9 mouse cellular contexts compared by ENCODE assay signal in genomic region chr9:64174766-64175165, GRCm38 (mm10). TPM values are rescaled to one million over a fixed set of nuclear protein-coding genes. Genes with fewer than 3 reads are reported as not detected.
DNase-seq lines count a peak whose midpoint lies in the region; ATAC-seq and TF ChIP-seq lines count a peak whose summit lies in the region.
"Had no signal": no experiment of that assay in that cellular context is flagged by ENCODE, and none has a peak within 500 bp of the region (broad histone marks: within the 10 kb centered on the region; RNA-seq: fewer than 3 reads in every experiment).

No protein-coding gene starts in this region.

- H3K4me2 ChIP-seq in midbrain, embryonic 16.5 days (ENCODE audit: low read length): no peak overlapping the region; the same call in 1 of the 2 replicates
- peak overlapping the region; percentile 82; the same call in 1 of the 2 replicates for H3K4me2 ChIP-seq in forebrain, embryonic 11.5 days (ENCODE audit: low read depth, low read length, severe bottlenecking)
- H3K4me2 ChIP-seq in limb, embryonic 14.5 days (replicated peaks; ENCODE audit: low read depth, low read length, severe bottlenecking): peak overlapping the region; percentile 75

- no peak for ATAC-seq in midbrain, embryonic 16.5 days
- ATAC-seq in forebrain, embryonic 11.5 days (replicated peaks; ENCODE audit: low FRiP score): no peak
- ATAC-seq in limb, embryonic 14.5 days (ENCODE audit: low FRiP score, low read depth): no peak
- no peak for ATAC-seq in megakaryocyte-erythroid progenitor cell, adult 5-6 weeks (replicated peaks; ENCODE audit: low FRiP score, low TSS enrichment, poor library complexity, severe bottlenecking)

- no peaks in the 10 kb centered on the region for H3K9me3 ChIP-seq in midbrain, embryonic 10.5 days (replicated peaks)
- H3K9me3 ChIP-seq in midbrain, embryonic 16.5 days (replicated peaks; ENCODE audit: control insufficient read depth, low read length, poor library complexity, severe bottlenecking): no peaks in the 10 kb centered on the region
- H3K9me3 ChIP-seq in forebrain, embryonic 11.5 days (ENCODE audit: control insufficient read depth, low read length): no peaks in the 10 kb centered on the region
- H3K9me3 ChIP-seq in limb, embryonic 14.5 days (ENCODE audit: control insufficient read depth, low read length): no peaks in the 10 kb centered on the region

- 77% methylated on average over 8 of the region's 8 CpGs for WGBS in midbrain, embryonic 10.5 days
- 78% methylated on average over 8 of the region's 8 CpGs for WGBS in midbrain, embryonic 16.5 days
- 85% methylated on average over 8 of the region's 8 CpGs for WGBS in forebrain, embryonic 11.5 days
- 59% methylated on average over 8 of the region's 8 CpGs for WGBS in limb, embryonic 14.5 days

- peaks cover 37% of the 10 kb centered on the region for H3K4me1 ChIP-seq in midbrain, embryonic 10.5 days
- peaks cover 20% of the 10 kb centered on the region for H3K4me1 ChIP-seq in midbrain, embryonic 16.5 days (ENCODE audit: control insufficient read depth, insufficient read depth, low read length)
- H3K4me1 ChIP-seq in forebrain, embryonic 11.5 days (replicated peaks; ENCODE audit: control insufficient read depth, insufficient read depth, low read length): peaks cover 3% of the 10 kb centered on the region; the same call in 1 of the 2 replicates
- H3K4me1 ChIP-seq in limb, embryonic 14.5 days (ENCODE audit: control insufficient read depth, insufficient read depth, low read length): peaks cover 15% of the 10 kb centered on the region

- DNase-seq in midbrain, embryonic 10.5 days (ENCODE audit: low spot score): no peak
- DNase-seq in forebrain, embryonic 11.5 days (ENCODE audit: low spot score): no peak
- no peak for DNase-seq in limb, embryonic 14.5 days (ENCODE audit: low spot score)
- DNase-seq in spleen, adult 12 weeks (ENCODE audit: low spot score): no peak
- DNase-seq in left cerebral cortex, adult 8-10 months (ENCODE audit: low spot score in 2 of 2): no peak
- DNase-seq: adrenal gland, postnatal 10 days; thymus, adult 18-20 months had no signal

- no peak overlapping the region for H3K27ac ChIP-seq in midbrain, embryonic 10.5 days (replicated peaks)
- H3K27ac ChIP-seq in midbrain, embryonic 16.5 days (ENCODE audit: low read length): no peak overlapping the region
- H3K27ac ChIP-seq in forebrain, embryonic 11.5 days (ENCODE audit: low read depth, low read length): no peak overlapping the region
- no peak overlapping the region for H3K27ac ChIP-seq in limb, embryonic 14.5 days (replicated peaks; ENCODE audit: low read depth, low read length)

- peaks cover 50% of the 10 kb centered on the region for H3K36me3 ChIP-seq in midbrain, embryonic 10.5 days
- H3K36me3 ChIP-seq in midbrain, embryonic 16.5 days (ENCODE audit: control insufficient read depth, insufficient read depth, low read length): peaks cover 23% of the 10 kb centered on the region
- H3K36me3 ChIP-seq in forebrain, embryonic 11.5 days (ENCODE audit: control insufficient read depth, insufficient read depth, low read length): peaks cover 17% of the 10 kb centered on the region; the same call in 1 of the 2 replicates
- peaks cover 46% of the 10 kb centered on the region for H3K36me3 ChIP-seq in limb, embryonic 14.5 days (ENCODE audit: control insufficient read depth, insufficient read depth, low read length)

- H3K9ac ChIP-seq in midbrain, embryonic 16.5 days (ENCODE audit: low read depth, low read length): no peak overlapping the region
- no peak overlapping the region for H3K9ac ChIP-seq in forebrain, embryonic 11.5 days (ENCODE audit: low read length)
- H3K9ac ChIP-seq in limb, embryonic 14.5 days (ENCODE audit: low read depth, low read length, severe bottlenecking): 0 out of 2 replicates have a peak overlapping the region, but pooled peaks have one; percentile 3

- peak overlapping the region; percentile 94 for H3K4me3 ChIP-seq in midbrain, embryonic 10.5 days
- no peak overlapping the region for H3K4me3 ChIP-seq in midbrain, embryonic 16.5 days (ENCODE audit: low read depth, low read length)
- H3K4me3 ChIP-seq in forebrain, embryonic 11.5 days (ENCODE audit: low read depth, low read length): peak overlapping the region; percentile 98; the same call in 1 of the 2 replicates
- H3K4me3 ChIP-seq in limb, embryonic 14.5 days (replicated peaks; ENCODE audit: low read length): peak overlapping the region; percentile 94

- no peaks in the 10 kb centered on the region for H3K27me3 ChIP-seq in midbrain, embryonic 10.5 days (ENCODE audit: low read depth, poor library complexity, severe bottlenecking)
- no peaks in the 10 kb centered on the region for H3K27me3 ChIP-seq in midbrain, embryonic 16.5 days (ENCODE audit: control insufficient read depth, insufficient read depth, low read depth, low read length)
- no peaks in the 10 kb centered on the region for H3K27me3 ChIP-seq in forebrain, embryonic 11.5 days (ENCODE audit: control insufficient read depth, insufficient read depth, low read length)
- H3K27me3 ChIP-seq in limb, embryonic 14.5 days (ENCODE audit: control insufficient read depth, insufficient read depth, low read length): no peaks in the 10 kb centered on the region

- no peak for TF ChIP-seq POLR2A in limb, embryonic 14.5 days (IDR thresholded peaks at IDR 0.05; ENCODE audit: borderline replicate concordance, extremely low read depth, insufficient read depth, insufficient read length)

RNA-seq across cellular contexts. Expression of gene Rpl4, which starts 1.6 kb away (rescaled TPM):
- 1,053 and 1,229 TPM in 2 replicates for polyA plus RNA-seq in midbrain, embryonic 10.5 days (2016; fragmentation: Nextera tagmentation; extraction: Ambion mirVana)
- polyA plus RNA-seq in midbrain, embryonic 16.5 days (2015; fragmentation: Nextera tagmentation; extraction: Ambion mirVana): 564 and 570 TPM in 2 replicates
- polyA plus RNA-seq in forebrain, embryonic 11.5 days (2014; fragmentation: Nextera tagmentation; extraction: Ambion mirVana): 1,087 and 1,101 TPM in 2 replicates
- 1,022 and 1,322 TPM in 2 replicates for polyA plus RNA-seq in limb, embryonic 14.5 days (2012; rRNA removed)
- polyA plus RNA-seq in limb, embryonic 14.5 days (2014; fragmentation: Nextera tagmentation; extraction: Ambion mirVana): 1,375 and 1,385 TPM in 2 replicates
- total RNA-seq in megakaryocyte-erythroid progenitor cell, adult 5-6 weeks (2014; fragmentation: Nextera tagmentation): 3,030 and 3,310 TPM in 2 replicates
- 3,630 and 3,665 TPM in 2 replicates for total RNA-seq in megakaryocyte-erythroid progenitor cell, adult 5-6 weeks (2017)
- 100 to 1,000 TPM; 558 to 632 (median 593) TPM for total RNA-seq in left cerebral cortex, adult 8-10 months (2022)

RNA-seq across cellular contexts. Expression of gene Zwilch, which starts 1.9 kb away (rescaled TPM):
- 42.6 and 42.8 TPM in 2 replicates for polyA plus RNA-seq in midbrain, embryonic 10.5 days (2016; fragmentation: Nextera tagmentation; extraction: Ambion mirVana)
- 4.5 and 5.1 TPM in 2 replicates for polyA plus RNA-seq in midbrain, embryonic 16.5 days (2015; fragmentation: Nextera tagmentation; extraction: Ambion mirVana)
- polyA plus RNA-seq in forebrain, embryonic 11.5 days (2014; fragmentation: Nextera tagmentation; extraction: Ambion mirVana): 43.4 and 49.2 TPM in 2 replicates
- 29.7 and 53.4 TPM in 2 replicates for polyA plus RNA-seq in limb, embryonic 14.5 days (2012; rRNA removed)
- 16.4 and 17.3 TPM in 2 replicates for polyA plus RNA-seq in limb, embryonic 14.5 days (2014; fragmentation: Nextera tagmentation; extraction: Ambion mirVana)
- total RNA-seq in megakaryocyte-erythroid progenitor cell, adult 5-6 weeks (2014; fragmentation: Nextera tagmentation): 63.8 and 96.9 TPM in 2 replicates
- total RNA-seq in megakaryocyte-erythroid progenitor cell, adult 5-6 weeks (2017): 168 and 181 TPM in 2 replicates
- total RNA-seq in left cerebral cortex, adult 8-10 months (2022): 1 to 10 TPM; 4.0 to 4.7 (median 4.4) TPM

RNA-seq across cellular contexts. Expression of gene Snapc5, which starts 4.3 kb away (rescaled TPM):
- polyA plus RNA-seq in midbrain, embryonic 10.5 days (2016; fragmentation: Nextera tagmentation; extraction: Ambion mirVana): 40.0 and 42.3 TPM in 2 replicates
- 28.3 and 30.8 TPM in 2 replicates for polyA plus RNA-seq in midbrain, embryonic 16.5 days (2015; fragmentation: Nextera tagmentation; extraction: Ambion mirVana)
- 34.2 and 35.2 TPM in 2 replicates for polyA plus RNA-seq in forebrain, embryonic 11.5 days (2014; fragmentation: Nextera tagmentation; extraction: Ambion mirVana)
- 10.5 and 16.8 TPM in 2 replicates for polyA plus RNA-seq in limb, embryonic 14.5 days (2012; rRNA removed)
- polyA plus RNA-seq in limb, embryonic 14.5 days (2014; fragmentation: Nextera tagmentation; extraction: Ambion mirVana): 19.1 and 22.6 TPM in 2 replicates
- 13.0 and 13.2 TPM in 2 replicates for total RNA-seq in megakaryocyte-erythroid progenitor cell, adult 5-6 weeks (2014; fragmentation: Nextera tagmentation)
- 46.6 and 55.3 TPM in 2 replicates for total RNA-seq in megakaryocyte-erythroid progenitor cell, adult 5-6 weeks (2017)
- total RNA-seq in left cerebral cortex, adult 8-10 months (2022): 10 to 100 TPM; 18.7 to 25.0 (median 23.0) TPM

RNA-seq across cellular contexts. Expression of gene Lctl, which starts 57.8 kb away (rescaled TPM):
- 0.14 TPM in 1 of 2 replicates, not detected in the other for polyA plus RNA-seq in midbrain, embryonic 10.5 days (2016; fragmentation: Nextera tagmentation; extraction: Ambion mirVana)
- polyA plus RNA-seq in midbrain, embryonic 16.5 days (2015; fragmentation: Nextera tagmentation; extraction: Ambion mirVana): not detected in 2 replicates
- polyA plus RNA-seq in forebrain, embryonic 11.5 days (2014; fragmentation: Nextera tagmentation; extraction: Ambion mirVana): not detected in 2 replicates
- polyA plus RNA-seq in limb, embryonic 14.5 days (2012; rRNA removed): 0.06 and 0.51 TPM in 2 replicates
- polyA plus RNA-seq in limb, embryonic 14.5 days (2014; fragmentation: Nextera tagmentation; extraction: Ambion mirVana): not detected in 2 replicates
- not detected in 2 replicates for total RNA-seq in megakaryocyte-erythroid progenitor cell, adult 5-6 weeks (2014; fragmentation: Nextera tagmentation)
- not detected in 2 replicates for total RNA-seq in megakaryocyte-erythroid progenitor cell, adult 5-6 weeks (2017)
- total RNA-seq in left cerebral cortex, adult 8-10 months (2022): under 1 TPM in 1 of 4 experiments, not detected in 3; 0.27 TPM
